Mouse (Mus musculus): ENCODE measurements around the gene Hbq1b. TPM values are rescaled to one million over a fixed set of nuclear protein-coding genes. Genes with fewer than 3 reads are reported as not detected.

The Hbq1b gene
- not detected for total RNA-seq (2021)
- long read RNA-seq, experiment 1 = 0 reads
- long read RNA-seq, experiment 2 = 0 reads

GRCm38 (mm10) chr11:32286695-32287492 lies at the start of gene Hbq1b:
Hbq1b (plus strand) TSS chr11:32286965.
- DNase-seq = peak; percentile 81 to 84

- DNase-seq = no peak
Measured at GRCm38 (mm10) chr11:32237411-32237795, 49.4 kb upstream of the Hbq1b start.

GRCm38 (mm10) chr11:32238093-32238860 lies 48.5 kb upstream of the Hbq1b start:
- DNase-seq = peak; percentile 73 to 80

DNA sequence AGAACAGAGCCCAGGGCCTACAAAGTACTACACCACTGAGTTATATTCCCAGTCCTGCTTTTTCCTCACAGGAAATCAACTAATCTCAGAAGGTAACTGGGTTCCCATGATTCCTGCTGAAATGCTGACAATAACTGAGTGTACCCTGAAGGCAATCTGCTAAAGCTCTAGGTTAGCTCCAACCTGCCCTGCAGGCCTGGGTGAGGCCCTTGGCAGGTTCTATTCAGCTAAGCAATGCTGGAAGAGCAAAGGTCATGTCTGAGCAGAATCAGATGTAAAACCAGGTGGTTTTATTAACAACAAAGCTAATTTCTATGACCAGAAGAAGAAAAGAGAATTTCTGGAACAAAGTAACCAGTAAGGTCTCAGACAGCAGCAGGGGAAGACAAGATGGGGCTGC lies 45.4 kb upstream of the Hbq1b start:
- DNase-seq = no peak

- no peak for DNase-seq
Measured at GRCm38 (mm10) chr11:32242209-32242608, 44.6 kb upstream of the Hbq1b start.

DNA sequence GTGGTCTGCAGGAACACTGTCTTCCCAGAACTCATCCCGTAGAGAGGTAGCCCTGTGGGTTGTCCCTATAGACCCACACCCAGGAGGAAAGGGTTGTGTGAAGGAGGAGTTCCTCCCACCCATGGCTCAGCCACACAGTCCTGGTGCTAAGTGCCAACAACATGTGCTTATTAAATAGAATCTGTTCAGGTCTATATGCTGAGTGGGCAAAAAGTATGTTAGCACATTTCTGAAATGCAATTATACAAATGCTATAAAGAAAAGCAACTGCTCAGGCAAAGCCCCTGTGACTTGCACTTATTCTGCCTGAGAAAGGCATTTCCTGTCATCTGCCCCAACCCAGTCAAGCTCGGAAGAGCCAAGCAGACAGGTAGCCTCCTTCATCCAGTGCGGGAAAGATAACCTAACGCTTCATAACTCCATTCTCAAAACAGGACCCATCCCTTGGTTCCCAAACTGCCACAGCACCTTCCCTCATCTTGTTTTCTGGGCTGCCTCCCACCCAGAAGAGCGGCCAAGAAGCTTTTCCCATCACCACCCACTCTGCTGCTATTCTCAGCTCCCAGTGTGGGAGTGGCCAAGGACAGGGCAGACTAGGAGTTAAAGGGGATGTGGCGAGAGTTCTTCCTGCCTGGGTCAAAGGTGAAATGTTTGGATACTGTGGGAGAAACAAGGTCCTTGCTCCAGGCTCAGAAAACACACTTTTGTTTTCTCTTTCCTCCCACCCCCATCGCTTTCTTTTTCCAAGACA lies 43.4 kb upstream of the Hbq1b start:
- no peak for DNase-seq

- DNase-seq = no peak
Measured at GRCm38 (mm10) chr11:32244064-32244463, 42.7 kb upstream of the Hbq1b start.

- DNase-seq = no peak
Measured at GRCm38 (mm10) chr11:32244617-32245016, 42.1 kb upstream of the Hbq1b start.

GRCm38 (mm10) chr11:32245614-32246013 lies 41.2 kb upstream of the Hbq1b start:
- no peak for DNase-seq

DNA sequence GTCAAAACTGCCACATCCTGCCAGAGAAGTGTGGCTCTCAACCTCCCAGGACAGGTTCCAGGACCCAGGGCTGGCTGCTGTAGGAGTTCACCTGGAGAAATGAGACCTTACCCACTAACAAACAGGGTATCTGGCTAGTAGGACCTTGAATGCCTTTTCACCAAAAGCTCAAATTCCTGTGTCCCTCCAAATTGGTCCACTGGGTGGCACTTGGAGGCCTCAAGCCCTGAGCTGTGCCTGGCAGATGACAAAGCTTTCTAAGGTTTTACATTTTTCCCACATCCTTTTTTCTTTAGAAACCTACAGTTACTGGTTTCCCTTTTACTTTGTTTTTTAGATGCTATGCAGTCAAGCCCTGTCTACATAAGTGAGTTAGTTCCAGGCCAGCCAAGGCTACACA lies 39.7 kb upstream of the Hbq1b start:
- no peak for DNase-seq

DNA sequence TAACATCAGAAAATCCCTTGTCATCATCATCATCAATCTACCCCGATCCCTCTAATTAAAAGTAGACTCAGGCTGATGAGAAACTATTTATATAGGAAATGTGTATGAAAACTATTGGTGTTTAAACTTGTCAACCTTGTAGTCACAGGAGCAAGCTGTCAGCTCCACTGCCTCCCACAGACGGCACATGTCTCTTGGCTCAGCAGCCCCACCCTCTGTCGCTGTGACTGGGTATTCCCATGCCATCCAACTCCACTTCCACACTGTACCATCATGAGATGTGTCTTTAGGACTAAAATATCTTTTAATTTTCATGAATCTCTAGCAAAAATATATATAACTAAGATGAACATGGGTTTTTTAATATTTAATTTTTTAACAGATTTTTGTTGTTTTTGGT lies 38.4 kb upstream of the Hbq1b start:
- DNase-seq = no peak

DNA sequence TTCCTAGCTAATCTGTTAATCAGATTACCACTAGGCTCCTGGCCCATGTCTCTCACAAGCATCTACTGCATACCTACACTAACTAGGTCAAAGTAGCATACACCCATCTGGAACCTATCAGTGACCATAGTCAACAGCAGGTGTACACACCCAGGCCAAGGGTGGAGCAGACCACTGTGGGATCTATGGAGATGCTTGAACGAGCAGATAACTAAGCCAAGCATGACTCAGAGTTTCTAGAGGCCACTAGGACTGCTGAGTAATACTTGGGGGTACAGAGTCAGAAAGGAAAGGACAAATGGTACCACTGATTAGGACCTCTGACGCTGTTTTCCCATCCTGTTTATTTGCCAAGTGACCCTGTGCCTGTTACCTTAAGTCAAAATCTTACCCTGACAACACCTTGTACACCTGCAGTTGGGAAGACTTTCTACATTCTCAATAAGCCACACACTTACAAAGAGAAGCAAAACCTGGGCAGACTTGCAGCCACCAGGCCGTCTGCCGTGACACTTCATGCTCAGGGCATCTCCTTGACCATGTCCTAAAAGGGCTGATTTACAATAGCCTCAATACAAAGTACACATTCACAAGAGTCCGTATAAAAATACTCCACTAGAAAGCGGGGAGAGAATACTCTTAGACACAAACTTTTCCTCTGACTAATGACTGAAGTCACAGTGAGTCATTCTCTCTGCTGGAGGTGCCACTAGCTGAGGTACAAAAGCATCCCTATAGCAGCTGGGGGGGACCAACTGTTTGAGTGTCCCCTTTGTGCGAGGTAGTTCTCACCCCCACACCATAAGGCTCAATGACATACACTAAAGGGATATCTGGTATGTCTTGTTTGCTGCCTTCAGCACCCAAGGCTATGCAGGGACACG lies 35.6 kb upstream of the Hbq1b start:
- no peak for DNase-seq

GRCm38 (mm10) chr11:32253121-32253520 lies 33.6 kb upstream of the Hbq1b start:
- no peak for DNase-seq

DNA sequence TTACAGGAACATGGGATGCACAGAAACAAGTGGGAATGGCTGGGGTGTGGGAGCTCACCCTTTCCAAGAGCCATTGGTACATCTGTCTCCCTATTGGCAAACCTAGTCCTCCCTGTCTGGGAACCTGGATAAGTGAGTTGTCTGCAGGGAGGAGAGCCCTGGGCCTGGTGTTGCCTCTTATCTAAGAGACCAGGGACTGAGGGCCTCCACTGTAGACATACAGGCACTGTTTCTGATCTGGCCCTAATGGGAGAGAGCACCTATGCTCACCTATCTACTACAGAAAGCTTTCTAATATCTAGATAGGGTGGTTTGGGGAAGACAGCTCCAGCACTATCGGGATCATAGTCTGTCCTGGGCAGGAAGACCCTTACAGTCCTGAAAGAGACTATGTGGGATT lies 30.6 kb upstream of the Hbq1b start:
- DNase-seq = no peak

DNA sequence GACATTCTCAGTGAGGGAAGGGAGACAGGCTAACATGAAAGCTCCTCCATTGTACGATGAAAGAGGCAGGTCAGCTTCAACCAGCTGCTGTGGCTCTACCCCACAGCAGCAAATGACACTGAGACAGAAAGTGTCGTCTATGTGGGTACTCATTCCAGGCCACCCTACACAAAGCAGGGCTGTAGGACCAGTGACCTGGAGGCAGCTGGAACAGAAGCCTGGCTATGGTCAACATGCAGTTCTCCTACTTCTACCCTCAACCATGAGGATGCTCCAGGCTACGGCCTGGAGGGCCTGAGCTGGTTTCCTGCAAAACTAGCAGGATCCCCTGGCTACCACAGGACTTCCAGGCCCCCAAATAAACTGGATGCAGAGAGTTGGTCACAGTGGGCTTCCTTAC lies 30.2 kb upstream of the Hbq1b start:
- DNase-seq = no peak

DNA sequence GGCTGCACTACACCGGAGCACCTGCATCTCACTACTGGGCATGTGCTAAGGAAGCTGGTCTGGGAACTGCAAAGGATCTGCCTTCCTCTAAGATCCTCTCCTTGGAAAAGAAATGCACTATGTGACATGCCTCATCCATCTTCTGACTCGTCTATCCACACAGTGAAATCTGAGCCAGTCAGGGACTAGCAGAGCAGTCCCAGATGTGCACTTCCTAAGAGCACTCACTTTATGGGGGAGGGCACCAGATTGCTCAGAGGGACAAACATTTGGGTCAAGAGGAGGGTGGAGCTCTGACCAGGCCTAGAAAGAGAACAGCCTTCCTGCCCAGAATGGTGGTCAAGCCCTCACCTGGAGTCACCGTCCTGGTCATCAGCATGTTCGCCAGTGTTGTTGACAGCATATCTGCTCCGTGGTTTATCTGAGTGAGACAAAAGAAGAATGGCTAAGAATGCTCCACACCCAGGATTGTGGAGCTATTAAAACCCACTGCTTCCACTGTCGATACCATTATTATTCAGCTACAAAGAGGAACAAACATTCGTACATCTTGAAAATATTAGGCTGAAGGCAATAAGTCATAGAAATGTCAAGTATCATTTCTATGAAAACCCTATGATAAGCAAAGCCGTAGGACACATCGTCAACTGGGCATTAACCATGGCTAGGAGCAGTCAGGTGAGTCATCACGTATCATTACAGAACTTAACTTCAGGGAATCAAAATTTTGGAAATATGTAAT lies 23.9 kb upstream of the Hbq1b start:
- peak; percentile 16 to 21 for DNase-seq

DNA sequence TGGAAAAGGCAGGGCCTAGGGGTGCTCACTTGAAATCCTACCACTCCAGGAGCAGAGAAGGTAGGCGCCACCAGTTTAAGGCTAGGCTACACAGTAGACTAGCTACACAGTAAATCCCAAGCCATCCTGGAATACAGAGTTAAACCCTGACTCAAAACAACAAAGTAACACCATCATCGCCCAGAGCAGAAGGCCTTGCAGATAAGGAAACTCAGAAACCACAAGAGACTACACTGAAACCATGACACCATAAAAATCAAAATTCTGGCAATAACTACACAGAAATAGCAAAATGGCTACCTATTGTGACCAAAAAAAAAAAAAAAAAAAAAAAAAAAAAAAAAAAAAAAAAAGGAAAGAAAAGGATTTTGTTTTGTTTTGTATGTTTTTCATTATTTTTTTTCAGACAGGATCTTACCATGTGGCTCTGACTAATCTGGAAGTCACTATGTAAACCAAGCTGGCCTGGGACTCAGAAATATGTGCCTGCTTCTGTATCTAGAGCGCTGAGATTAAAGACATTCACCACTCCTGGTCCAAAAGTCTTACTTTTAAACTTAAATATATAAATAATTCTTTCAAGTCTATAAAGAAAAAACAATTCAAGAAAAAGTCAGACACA lies 21.5 kb upstream of the Hbq1b start:
- no peak for DNase-seq

- DNase-seq = no peak
Measured at GRCm38 (mm10) chr11:32266194-32266593, 20.6 kb upstream of the Hbq1b start.

- DNase-seq = no peak
Measured at GRCm38 (mm10) chr11:32266776-32267175, 20.0 kb upstream of the Hbq1b start.

GRCm38 (mm10) chr11:32267188-32267884 lies 19.4 kb upstream of the Hbq1b start, which contains the start of gene Nprl3:
Nprl3 (minus strand) TSS chr11:32267707.
- DNase-seq = peak; percentile 98 to 99
